Mouse (Mus musculus): ENCODE measurements around the gene Pdlim4.

GRCm38 (mm10) chr11:54093000-54093399 lies 24.2 kb upstream of the Pdlim4 start:
- no peak for TF ChIP-seq POLR2A (IDR thresholded peaks at IDR 0.05; ENCODE audit: borderline replicate concordance, insufficient read depth, low read length)
- TF ChIP-seq CTCF (IDR thresholded peaks at IDR 0.05; ENCODE audit: borderline replicate concordance, insufficient read depth, low read depth, low read length) = peak; percentile 81
